1 mouse cellular context compared by ENCODE assay signal in genomic region chr4:133243538-133243937, GRCm38 (mm10).
TF ChIP-seq lines count a peak whose summit lies in the region.

No protein-coding gene starts in this region.

TF ChIP-seq in MEL, 35 proteins besides CTCF, POLR2A, EP300 and RAD21 (continued from another document):
- TF ChIP-seq MEF2A (IDR thresholded peaks at IDR 0.05; ENCODE audit: extremely low read depth, insufficient replicate concordance, low read depth, low read length, poor library complexity, severe bottlenecking) (no peak), POLR2AphosphoS5 (IDR thresholded peaks at IDR 0.05; ENCODE audit: borderline replicate concordance, low read depth, low read length) (no peak), USF1 (IDR thresholded peaks at IDR 0.05; ENCODE audit: low read depth, low read length) (no peak), SIN3A (IDR thresholded peaks at IDR 0.05; ENCODE audit: low read length) (no peak), MYC (IDR thresholded peaks at IDR 0.05; ENCODE audit: low read depth, low read length) (no peak), MXI1 (IDR thresholded peaks at IDR 0.05; ENCODE audit: low read depth, low read length) (no peak), KAT2A (conservative IDR thresholded peaks at IDR 0.05; ENCODE audit: low read depth, low read length) (no peak), NELFE (IDR thresholded peaks at IDR 0.05; ENCODE audit: low read depth, low read length) (no peak), GATA1 (IDR thresholded peaks at IDR 0.05; ENCODE audit: low read depth, low read length) (no peak), GABPA (IDR thresholded peaks at IDR 0.05; ENCODE audit: low read depth, low read length) (no peak), CHD2 (IDR thresholded peaks at IDR 0.05; ENCODE audit: low read length) (no peak), ZKSCAN1 (IDR thresholded peaks at IDR 0.05; ENCODE audit: low read depth, low read length) (no peak), RCOR1 (IDR thresholded peaks at IDR 0.05; ENCODE audit: low read depth, low read length) (no peak), TBP (IDR thresholded peaks at IDR 0.05; ENCODE audit: low read depth, low read length) (no peak), MAX (IDR thresholded peaks at IDR 0.05; ENCODE audit: low read length) (no peak), USF2 (IDR thresholded peaks at IDR 0.05; ENCODE audit: borderline replicate concordance in 1 of 2, insufficient read depth in 1 of 2, low read depth in 1 of 2, low read length in 2 of 2) (no peak)
